Mouse (Mus musculus) 3134 (cell line): ENCODE data around the gene Map3k20.
A peak's percentile ranks its signal among the peaks of the same experiment; 100 is the strongest.

Experiments used
- DNase-seq: peaks from one replicate; pipeline ENCODE4 v3.0.0-alpha.2; 2011; ENCODE audit warnings: low spot score; ENCODE audit not compliant: insufficient read length; ENCODE audit errors: extremely low read depth

Gene Map3k20

DNA sequence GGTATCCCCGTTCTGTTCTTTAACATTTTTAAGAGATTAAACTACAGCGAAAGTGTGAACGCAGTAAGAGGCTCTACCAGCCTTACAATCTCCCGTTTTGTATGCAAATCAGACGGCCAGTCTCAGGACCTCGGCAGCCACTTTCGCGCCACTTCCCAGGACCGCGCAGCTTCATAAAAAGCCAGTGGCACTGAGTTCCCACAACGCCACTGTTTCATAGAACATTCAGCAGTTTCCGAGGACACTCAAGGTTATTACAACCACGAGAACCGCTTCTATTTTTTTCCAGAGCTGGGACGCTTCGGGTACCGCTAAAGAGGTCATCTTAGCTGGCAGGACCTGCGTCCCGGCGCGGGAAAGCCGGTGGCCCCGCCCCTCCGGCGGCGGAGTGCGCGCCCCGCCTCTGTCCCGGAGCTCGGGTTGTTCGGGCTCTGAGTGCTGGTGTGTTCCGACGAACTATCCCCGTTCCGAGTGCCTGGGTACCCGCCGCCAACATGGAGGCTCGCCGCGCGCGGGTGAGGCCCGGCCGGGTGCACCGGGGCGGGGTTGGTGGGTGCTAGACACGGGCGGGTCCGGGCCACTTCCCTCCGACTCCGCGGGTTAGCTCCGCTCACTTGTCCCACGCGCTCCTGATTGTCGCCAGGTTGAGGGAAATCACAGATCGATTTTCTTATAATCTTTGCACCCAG is 190.5 kb downstream of the Map3k20 start, which contains the start of gene Cdca7:
Gene Cdca7, plus strand, starts transcription at position 363 of the 689 bp plus-strand sequence.
- peak; percentile 85 for DNase-seq

DNA sequence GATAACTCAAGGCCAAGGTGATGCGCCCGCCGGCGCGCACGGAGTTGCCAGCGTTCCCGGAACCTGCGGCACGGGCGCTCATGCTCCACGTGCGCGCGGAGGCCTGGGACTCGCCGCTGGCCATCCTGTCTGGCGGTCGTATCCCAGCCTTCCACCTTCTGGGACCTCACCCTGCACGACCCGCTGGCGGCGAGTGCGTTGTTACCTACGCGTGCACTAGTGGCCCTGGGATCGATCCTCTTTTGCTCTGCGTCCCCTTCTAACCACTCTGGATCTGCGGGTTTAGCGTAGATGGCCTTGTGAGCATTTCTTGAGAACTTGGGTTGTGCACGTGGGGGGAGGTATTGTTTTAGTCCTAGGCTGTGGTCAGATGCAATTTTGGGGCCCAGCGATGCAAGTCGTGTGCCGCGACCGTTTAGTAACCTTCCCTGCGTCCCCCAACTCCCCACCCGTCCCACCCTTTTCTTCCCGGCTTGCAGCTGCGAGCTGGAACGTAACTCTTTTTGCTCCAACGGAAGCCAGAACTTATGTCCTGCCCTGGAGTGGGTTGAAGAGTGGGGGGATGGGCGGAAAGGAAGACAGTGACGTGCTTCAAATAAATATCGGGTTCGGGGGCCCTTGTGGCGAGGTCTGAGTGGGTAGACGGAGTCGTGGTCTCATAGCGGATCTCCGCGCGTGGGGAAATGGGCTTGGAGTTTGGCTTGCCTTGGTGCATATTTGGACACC is 191.2 kb downstream of the Map3k20 start:
- DNase-seq = peak; percentile 82

DNA sequence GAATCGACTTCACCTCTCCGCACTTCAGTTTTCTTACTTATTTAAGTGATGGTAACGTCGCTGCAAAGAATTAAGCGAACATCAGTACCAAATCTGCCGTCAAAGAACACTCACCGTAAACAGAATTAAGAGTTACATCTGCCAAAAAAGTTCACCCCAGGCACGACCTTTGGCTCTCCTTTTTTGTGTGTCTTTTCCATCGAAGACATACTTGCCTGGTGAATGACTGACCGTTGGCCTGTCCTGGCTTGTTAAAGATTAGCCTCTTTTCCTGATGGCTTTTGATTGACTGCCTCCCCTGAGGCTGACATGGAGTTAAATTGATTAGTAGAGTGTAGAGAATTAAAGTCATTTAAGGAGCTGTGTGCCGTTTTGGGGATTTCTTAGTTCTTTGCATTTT is 191.8 kb downstream of the Map3k20 start:
- DNase-seq = no peak

- no peak for DNase-seq
These were observed 192.7 kb downstream of the Map3k20 start for GRCm38 (mm10) chr2:72478176-72478575.

DNA sequence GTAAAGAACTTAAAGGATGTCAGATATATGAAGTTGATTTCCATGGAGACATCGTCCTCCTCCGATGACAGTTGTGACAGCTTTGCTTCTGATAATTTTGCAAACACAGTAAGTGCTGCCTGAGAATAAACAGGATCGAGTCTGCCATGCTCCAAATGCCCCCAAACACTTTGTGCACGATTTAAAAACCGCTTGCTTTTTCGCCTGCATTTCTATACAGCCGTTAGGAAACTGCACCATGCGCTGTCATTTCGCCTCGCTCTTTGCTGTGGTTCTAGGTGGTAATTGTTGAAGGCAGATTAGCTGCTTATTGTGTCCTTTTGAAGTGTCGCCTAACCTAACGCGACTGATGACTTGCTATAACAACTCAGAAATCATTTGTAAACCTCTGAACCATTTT is 193.5 kb downstream of the Map3k20 start:
- DNase-seq = no peak

- DNase-seq = no peak
These were observed 194.4 kb downstream of the Map3k20 start for GRCm38 (mm10) chr2:72479818-72480217.

- DNase-seq = no peak
These were observed 206.2 kb downstream of the Map3k20 start for GRCm38 (mm10) chr2:72491650-72492049.
